Mouse (Mus musculus) embryo, embryonic 10 days (tissue): ENCODE results near the gene H3f3b.

ENCODE experiments used
- DNase-seq: peaks from one replicate; pipeline ENCODE4 v3.0.0-alpha.2; 2015; ENCODE audit warnings: low spot score

H3f3b gene

GRCm38 (mm10) chr11:116027756-116028155 is at the start of gene H3f3b:
H3f3b (minus strand) TSS chr11:116027962.
- no peak for DNase-seq

- no peak for DNase-seq
These were observed 49.1 kb upstream of the H3f3b start for GRCm38 (mm10) chr11:116076836-116077235.

DNA sequence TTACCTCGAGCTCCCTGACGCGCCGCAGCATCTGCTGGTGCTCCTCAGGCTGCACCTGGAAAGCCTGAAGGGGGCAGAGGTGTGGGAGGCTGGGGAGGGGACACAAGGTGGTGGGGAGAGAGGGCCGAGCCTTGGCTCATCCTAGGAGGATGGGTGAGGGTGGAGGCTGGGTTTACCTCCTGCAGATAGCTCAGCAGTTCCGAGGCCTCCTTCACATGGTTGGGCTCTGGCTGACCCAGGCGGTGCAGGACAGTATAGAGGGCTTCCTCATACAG is 48.4 kb upstream of the H3f3b start:
- no peak for DNase-seq

GRCm38 (mm10) chr11:116075539-116076265 is 47.9 kb upstream of the H3f3b start:
- no peak for DNase-seq

GRCm38 (mm10) chr11:116074436-116074991 is 46.8 kb upstream of the H3f3b start:
- no peak for DNase-seq

GRCm38 (mm10) chr11:116072608-116073007 is 44.8 kb upstream of the H3f3b start:
- DNase-seq = no peak

DNA sequence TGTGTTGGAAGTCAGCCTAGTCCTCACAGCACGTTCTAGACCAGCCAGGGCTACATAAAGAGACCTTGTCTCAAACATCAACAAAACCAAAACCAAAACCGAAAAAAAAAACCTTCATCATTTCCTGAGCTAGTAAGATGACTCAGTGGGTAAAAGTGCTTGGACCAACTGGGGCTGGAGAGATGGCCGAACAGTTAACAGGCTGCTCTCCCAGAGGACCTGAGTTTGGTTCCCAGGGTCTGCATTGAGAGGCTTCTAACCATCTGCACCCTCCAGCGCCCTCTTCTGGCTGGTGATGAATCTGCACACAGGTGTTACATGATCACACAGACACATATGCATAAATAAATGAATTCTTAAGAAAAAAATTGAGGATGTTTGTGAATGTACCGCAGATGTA is 43.7 kb upstream of the H3f3b start:
- DNase-seq = no peak

GRCm38 (mm10) chr11:116065345-116065744 is 37.6 kb upstream of the H3f3b start:
- DNase-seq = no peak

- no peak for DNase-seq
These were observed 36.6 kb upstream of the H3f3b start for GRCm38 (mm10) chr11:116064187-116064867.

DNA sequence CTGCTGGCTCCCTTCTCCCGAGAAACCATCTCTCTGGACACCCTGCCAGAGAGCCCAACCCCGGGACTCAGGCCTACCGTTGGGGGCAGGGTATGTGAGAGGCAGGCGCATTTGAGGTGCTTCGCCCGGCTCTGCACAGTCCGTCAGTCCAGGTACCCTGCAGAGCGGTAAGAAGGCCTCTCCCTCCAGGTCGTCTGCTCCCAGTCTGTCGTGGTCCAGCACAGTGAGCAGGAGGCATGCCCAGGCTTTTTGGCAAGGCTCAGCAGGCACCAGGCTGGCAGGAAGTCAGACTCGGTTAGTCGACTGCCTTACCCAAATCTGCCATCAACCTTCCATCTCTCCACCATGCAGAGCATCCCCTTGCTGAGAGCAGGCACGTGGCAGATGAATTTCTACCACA is 35.8 kb upstream of the H3f3b start:
- DNase-seq = no peak

GRCm38 (mm10) chr11:116062521-116062920 is 34.8 kb upstream of the H3f3b start:
- DNase-seq = no peak

DNA sequence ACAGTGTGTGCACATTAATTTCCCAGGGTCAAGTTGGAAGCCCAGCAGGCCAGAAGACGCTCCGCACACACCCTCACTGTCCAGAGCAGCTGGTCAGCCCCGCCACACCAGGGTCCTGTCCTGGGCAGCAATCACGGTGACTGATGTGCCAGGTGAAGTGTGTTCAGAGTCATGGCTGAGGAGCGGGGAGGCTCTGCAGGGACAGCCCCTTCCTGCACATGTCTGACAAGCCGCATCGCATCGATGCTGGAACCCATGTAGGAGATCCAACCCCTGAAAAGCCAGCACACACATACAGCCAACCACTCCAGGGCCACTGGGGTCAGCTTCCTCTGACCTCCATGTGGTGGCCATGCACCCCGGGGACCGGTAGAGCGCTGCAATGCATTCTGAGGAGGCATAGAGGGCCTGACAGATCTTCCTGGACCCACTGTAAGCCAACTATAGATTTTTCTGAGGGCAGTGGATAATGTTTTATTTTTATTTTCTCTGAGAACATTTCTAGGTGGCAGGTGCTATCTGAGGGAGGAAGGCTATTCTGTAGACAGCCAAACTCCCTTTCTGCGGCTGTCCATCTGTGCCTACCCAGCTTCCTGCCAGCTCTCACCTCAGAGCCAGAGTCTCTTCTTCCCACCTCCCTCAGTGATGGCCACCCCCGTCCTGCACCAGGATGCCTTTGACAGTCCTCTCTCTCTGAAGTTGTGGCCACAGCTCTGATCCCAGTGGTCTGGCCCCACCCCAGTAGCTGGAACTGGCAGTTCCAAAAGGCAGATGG is 34.1 kb upstream of the H3f3b start:
- DNase-seq = no peak

- DNase-seq = no peak
These were observed 32.8 kb upstream of the H3f3b start for GRCm38 (mm10) chr11:116060596-116060995.

DNA sequence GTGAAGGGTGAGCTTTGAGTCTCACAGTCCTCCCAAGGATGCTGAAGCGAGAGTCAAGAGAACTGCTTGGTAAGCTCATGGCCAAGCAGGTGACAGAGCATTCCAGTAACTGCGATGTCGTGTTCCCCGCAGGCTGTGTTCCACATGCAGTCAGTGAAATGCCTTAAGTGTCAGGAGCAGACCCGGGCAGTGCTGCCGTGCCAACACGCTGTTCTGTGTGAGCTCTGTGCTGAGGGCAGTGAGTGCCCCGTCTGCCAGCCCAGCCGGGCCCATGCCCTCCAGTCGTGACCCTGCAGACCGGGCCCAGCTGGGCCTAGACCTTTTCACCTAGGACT is 31.9 kb upstream of the H3f3b start:
- no peak for DNase-seq

GRCm38 (mm10) chr11:116058868-116059690 is 31.3 kb upstream of the H3f3b start:
- DNase-seq = no peak

GRCm38 (mm10) chr11:116058022-116058614 is 30.4 kb upstream of the H3f3b start:
- no peak for DNase-seq

- DNase-seq = no peak
These were observed 29.6 kb upstream of the H3f3b start for GRCm38 (mm10) chr11:116057237-116057881.

GRCm38 (mm10) chr11:116055873-116056272 is 28.1 kb upstream of the H3f3b start:
- no peak for DNase-seq

DNA sequence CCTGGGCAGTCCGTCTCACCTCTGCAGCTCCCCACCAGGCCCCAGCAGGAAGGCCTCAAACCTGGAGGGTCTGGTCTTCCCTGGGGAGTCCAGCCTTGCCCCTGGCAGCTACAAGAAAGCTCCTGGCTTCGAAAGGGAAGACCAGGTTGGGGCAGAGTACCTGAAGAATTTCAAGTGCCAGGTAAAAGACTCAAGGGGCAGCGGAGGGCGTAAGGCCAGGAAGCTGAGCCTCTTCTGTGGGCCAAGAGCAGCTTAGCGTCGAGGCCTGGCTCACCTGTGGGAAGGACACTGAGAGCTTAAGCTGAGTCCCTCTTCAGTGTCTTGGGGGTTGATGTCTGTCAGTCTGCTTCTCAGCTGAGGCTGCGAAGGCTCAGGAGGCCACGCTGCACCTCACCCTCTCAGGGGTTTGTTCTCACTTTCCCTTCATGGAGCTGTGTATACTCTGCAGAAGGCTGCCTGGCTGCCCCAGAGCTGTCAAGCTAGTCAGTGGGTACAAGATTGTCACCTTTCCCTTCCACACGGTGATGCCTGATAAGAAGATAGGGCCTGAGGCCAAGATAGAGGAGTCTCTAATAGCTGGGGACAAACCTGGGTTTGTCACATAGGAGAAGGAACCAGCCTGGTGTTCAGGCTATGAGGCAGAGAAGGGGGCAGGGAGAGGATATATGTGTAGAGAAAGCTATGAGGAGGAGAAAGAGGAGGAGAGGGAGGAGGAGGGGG is 25.9 kb upstream of the H3f3b start:
- no peak for DNase-seq

- no peak for DNase-seq
These were observed 22.4 kb upstream of the H3f3b start for GRCm38 (mm10) chr11:116050196-116050595.

- DNase-seq = no peak
These were observed 21.8 kb upstream of the H3f3b start for GRCm38 (mm10) chr11:116049610-116050009.
